Mouse (Mus musculus) c-Kit-positive CD71-positive TER-119-negative erythroid progenitor cells, embryonic 14.5 days (primary cell): ENCODE measurements at regions not wholly inside any gene's neighbourhood (a gene's known extent, or its start where the extent isn't known, plus 50 kb on each side); places are given as distances from the start of the nearest gene placed in this dataset.

Experiments used
- DNase-seq: peaks from one replicate; pipeline ENCODE4 v3.0.0-alpha.2; 2013; ENCODE audit warnings: low read depth

- no peak for DNase-seq
Observed at GRCm38 (mm10) chr5:119217077-119217476, 453.4 kb upstream of the Tbx3 start.

GRCm38 (mm10) chr5:119228691-119229090 lies 441.8 kb upstream of the Tbx3 start:
- DNase-seq = no peak

- no peak for DNase-seq
Observed at GRCm38 (mm10) chr5:119232941-119233340, 437.5 kb upstream of the Tbx3 start.

GRCm38 (mm10) chr5:119235884-119236283 lies 434.6 kb upstream of the Tbx3 start:
- no peak for DNase-seq

- no peak for DNase-seq
Observed at GRCm38 (mm10) chr5:119246824-119247223, 423.6 kb upstream of the Tbx3 start.

GRCm38 (mm10) chr5:119248626-119249025 lies 421.8 kb upstream of the Tbx3 start:
- no peak for DNase-seq

GRCm38 (mm10) chr5:119249124-119249718 lies 421.2 kb upstream of the Tbx3 start:
- DNase-seq = no peak

- no peak for DNase-seq
Observed at GRCm38 (mm10) chr5:119251311-119252047, 419.0 kb upstream of the Tbx3 start.

GRCm38 (mm10) chr5:119257374-119258120 lies 412.9 kb upstream of the Tbx3 start:
- no peak for DNase-seq

GRCm38 (mm10) chr5:119258831-119259230 lies 411.6 kb upstream of the Tbx3 start:
- DNase-seq = no peak

GRCm38 (mm10) chr5:119265149-119265890 lies 405.1 kb upstream of the Tbx3 start:
- no peak for DNase-seq

- no peak for DNase-seq
Observed at GRCm38 (mm10) chr5:119271234-119271852, 399.1 kb upstream of the Tbx3 start.

GRCm38 (mm10) chr5:119273203-119273602 lies 397.3 kb upstream of the Tbx3 start:
- no peak for DNase-seq

- no peak for DNase-seq
Observed at GRCm38 (mm10) chr5:119273615-119274014, 396.9 kb upstream of the Tbx3 start.

GRCm38 (mm10) chr5:119274817-119275494 lies 395.5 kb upstream of the Tbx3 start:
- DNase-seq = no peak

- DNase-seq = no peak
Observed at GRCm38 (mm10) chr5:119280146-119280545, 390.3 kb upstream of the Tbx3 start.

- DNase-seq = no peak
Observed at GRCm38 (mm10) chr5:119289808-119290207, 380.7 kb upstream of the Tbx3 start.

- DNase-seq = no peak
Observed at GRCm38 (mm10) chr5:119292323-119292722, 378.1 kb upstream of the Tbx3 start.

- DNase-seq = no peak
Observed at GRCm38 (mm10) chr5:119292889-119293288, 377.6 kb upstream of the Tbx3 start.

- no peak for DNase-seq
Observed at GRCm38 (mm10) chr5:119299311-119299710, 371.2 kb upstream of the Tbx3 start.

GRCm38 (mm10) chr5:119300106-119300505 lies 370.4 kb upstream of the Tbx3 start:
- DNase-seq = no peak
